Mouse (Mus musculus) CH12.LX (cell line): ENCODE results near the gene Golga7b. TPM values are rescaled to one million over a fixed set of nuclear protein-coding genes. Genes with fewer than 3 reads are reported as not detected.

Experiments
- DNase-seq: peaks from one replicate; pipeline ENCODE4 v3.0.0-alpha.2; 2013; ENCODE audit errors: extremely low read depth
- H3K27ac ChIP-seq: 2 replicates; pipeline ENCODE4 v1.5.1; 2012; ENCODE audit warnings: low read depth, mild to moderate bottlenecking, control low read depth, moderate library complexity; ENCODE audit not compliant: insufficient read depth
- H3K27me3 ChIP-seq: replicated peaks from 2 replicates; pipeline ENCODE3; 2012; ENCODE audit warnings: inconsistent platforms
- H3K36me3 ChIP-seq, 2 experiments: replicated peaks in 1 of 2; 2 replicates each; pipeline versions ENCODE3 to v1.6.1; 2012; ENCODE audit warnings: inconsistent platforms in 1 of 2, low read length in 1 of 2, mild to moderate bottlenecking in 1 of 2, mixed read lengths in 1 of 2, moderate library complexity in 1 of 2; ENCODE audit not compliant: control insufficient read depth in 1 of 2, insufficient read depth in 1 of 2
- H3K4me1 ChIP-seq, 2 experiments: 2 replicates each; pipeline ENCODE4 v1.6.1; 2012; ENCODE audit warnings: inconsistent platforms in 1 of 2, moderate library complexity in 1 of 2; ENCODE audit not compliant: insufficient read depth in 2 of 2, control insufficient read depth in 1 of 2
- H3K4me2 ChIP-seq: 2 replicates; pipeline ENCODE4 v1.6.1; 2012; ENCODE audit warnings: low read depth, mild to moderate bottlenecking, control low read depth; ENCODE audit not compliant: poor library complexity, insufficient read depth, severe bottlenecking
- H3K4me3 ChIP-seq, 3 experiments: fragments of 150-350 bp in 1 of 3; sonication (generic) in 1 of 3; replicated peaks in 1 of 3; 2 replicates each; pipeline versions ENCODE3 to v1.5.1; 2011 to 2012; ENCODE audit warnings: low read depth in 2 of 3, low read length in 2 of 3, mild to moderate bottlenecking in 2 of 3, moderate library complexity in 2 of 3, control low read depth in 1 of 3, improper control_type of control experiment in 1 of 3, inconsistent platforms in 1 of 3, mixed read lengths in 1 of 3; ENCODE audit not compliant: poor library complexity in 1 of 3
- H3K79me2 ChIP-seq: replicated peaks from 2 replicates; pipeline ENCODE4 v1.6.1; 2012; ENCODE audit warnings: mild to moderate bottlenecking, moderate library complexity; ENCODE audit not compliant: control insufficient read depth, poor library complexity, insufficient read depth, severe bottlenecking; ENCODE audit errors: extremely low read depth
- H3K9ac ChIP-seq: 2 replicates; pipeline ENCODE4 v1.6.1; 2012; ENCODE audit warnings: low read depth, mild to moderate bottlenecking, control low read depth, moderate library complexity; ENCODE audit not compliant: insufficient read depth
- H3K9me3 ChIP-seq: replicated peaks from 2 replicates; pipeline ENCODE3; 2012; ENCODE audit warnings: low read length, inconsistent platforms, mixed read lengths
- CTCF ChIP-seq, 2 experiments: IDR thresholded peaks in 1 of 2; conservative IDR thresholded peaks in 1 of 2; 2 replicates each; pipeline ENCODE4 v1.5.1; 2011 to 2012; ENCODE audit warnings: low read depth in 2 of 2, low read length in 2 of 2, improper control_type of control experiment in 1 of 2, inconsistent platforms in 1 of 2, mild to moderate bottlenecking in 1 of 2, moderate library complexity in 1 of 2
- E2F4 ChIP-seq: IDR thresholded peaks from 2 replicates; pipeline ENCODE4 v1.6.1; 2011; ENCODE audit warnings: low read depth, low read length, improper control_type of control experiment; ENCODE audit not compliant: insufficient replicate concordance
- EP300 ChIP-seq: IDR thresholded peaks from 2 replicates; pipeline ENCODE4 v1.6.1; 2011; ENCODE audit warnings: low read length, improper control_type of control experiment
- ETS1 ChIP-seq: conservative IDR thresholded peaks from 2 replicates; pipeline ENCODE4 v1.6.1; 2012; ENCODE audit warnings: low read depth, mild to moderate bottlenecking, inconsistent platforms, low read length, improper control_type of control experiment, moderate library complexity
- GABPA ChIP-seq: IDR thresholded peaks from 2 replicates; pipeline ENCODE4 v1.6.1; 2012; ENCODE audit warnings: low read depth, low read length, improper control_type of control experiment, inconsistent platforms; ENCODE audit not compliant: insufficient replicate concordance
- JUND ChIP-seq: conservative IDR thresholded peaks from 2 replicates; pipeline ENCODE4 v1.6.1; 2011; ENCODE audit warnings: low read depth, low read length, improper control_type of control experiment
- KAT2A ChIP-seq: IDR thresholded peaks from 2 replicates; pipeline ENCODE4 v1.6.1; 2012; ENCODE audit warnings: low read length, improper control_type of control experiment, inconsistent platforms; ENCODE audit not compliant: insufficient replicate concordance
- MAZ ChIP-seq: IDR thresholded peaks from 2 replicates; pipeline ENCODE4 v1.6.1; 2012; ENCODE audit warnings: low read depth, mild to moderate bottlenecking, inconsistent platforms, low read length, improper control_type of control experiment, moderate library complexity
- MEF2A ChIP-seq: IDR thresholded peaks from 2 replicates; pipeline ENCODE4 v1.6.1; 2014; ENCODE audit warnings: low read depth, mild to moderate bottlenecking, inconsistent platforms, low read length, improper control_type of control experiment, borderline replicate concordance
- MXI1 ChIP-seq: IDR thresholded peaks from 2 replicates; pipeline ENCODE4 v1.6.1; 2011; ENCODE audit warnings: mild to moderate bottlenecking, low read depth, low read length, improper control_type of control experiment
- NELFE ChIP-seq: IDR thresholded peaks from 2 replicates; pipeline ENCODE4 v1.6.1; 2011; ENCODE audit warnings: low read depth, low read length, improper control_type of control experiment
- NRF1 ChIP-seq: IDR thresholded peaks from 2 replicates; pipeline ENCODE4 v1.6.1; 2014; ENCODE audit warnings: low read depth, mild to moderate bottlenecking, inconsistent platforms, low read length, improper control_type of control experiment, moderate library complexity
- POLR2AphosphoS2 ChIP-seq: IDR thresholded peaks from 2 replicates; pipeline ENCODE4 v1.6.1; 2011; ENCODE audit warnings: low read depth, low read length, improper control_type of control experiment
- RAD21 ChIP-seq: IDR thresholded peaks from 2 replicates; pipeline ENCODE4 v1.6.1; 2011; ENCODE audit warnings: low read depth, mild to moderate bottlenecking, low read length, improper control_type of control experiment, moderate library complexity
- RCOR1 ChIP-seq: conservative IDR thresholded peaks from 2 replicates; pipeline ENCODE4 v1.6.1; 2012; ENCODE audit warnings: low read depth, mild to moderate bottlenecking, inconsistent platforms, low read length, improper control_type of control experiment
- SIN3A ChIP-seq: IDR thresholded peaks from 2 replicates; pipeline ENCODE4 v1.6.1; 2012; ENCODE audit warnings: low read length, improper control_type of control experiment, inconsistent platforms
- SMC3 ChIP-seq: IDR thresholded peaks from 2 replicates; pipeline ENCODE4 v1.6.1; 2011; ENCODE audit warnings: low read depth, low read length, improper control_type of control experiment
- UBTF ChIP-seq: IDR thresholded peaks from 2 replicates; pipeline ENCODE4 v1.6.1; 2012; ENCODE audit warnings: low read depth, mild to moderate bottlenecking, inconsistent platforms, low read length, improper control_type of control experiment, moderate library complexity
- USF2 ChIP-seq: conservative IDR thresholded peaks from 2 replicates; pipeline ENCODE4 v1.6.1; 2011; ENCODE audit warnings: low read depth, low read length, improper control_type of control experiment
- ZC3H11A ChIP-seq: IDR thresholded peaks from 2 replicates; pipeline ENCODE4 v1.6.1; 2012; ENCODE audit warnings: low read depth, mild to moderate bottlenecking, inconsistent platforms, low read length, improper control_type of control experiment
- ZKSCAN1 ChIP-seq: IDR thresholded peaks from 2 replicates; pipeline ENCODE4 v1.6.1; 2012; ENCODE audit warnings: low read depth, inconsistent platforms, low read length, improper control_type of control experiment, borderline replicate concordance
- dilution Hi-C: fragments of 300-500 bp; cut with MboI; formaldehyde crosslinking; loops from 2 replicates; pipeline ENCODE4 v1.14.3; 2020; ENCODE audit warnings: low sequenced_read_pairs; ENCODE audit not compliant: extremely low pct_unique_long_range_greater_than_20kb, extremely low pct_ligation_motif_present
- in situ Hi-C: fragments of 300-500 bp; cut with MboI; formaldehyde crosslinking; loops from 3 replicates; pipeline ENCODE4 v1.14.3; 2019; ENCODE audit warnings: low sequenced_read_pairs, low pct_ligation_motif_present, low pct_unique_long_range_greater_than_20kb, mixed read lengths
- polyA plus RNA-seq: library from polyadenylated mRNA; unstranded; fragments of >175 nt; gene quantifications from 2 replicates; pipeline ENCODE4 v1.2.1, GENCODE M21; 2012; ENCODE audit warnings: low read depth; ENCODE audit not compliant: insufficient read length
- total RNA-seq, 2 experiments: library from RNA; depleted of rRNA; stranded (reverse); fragments of 300-350 nt in 1 of 2; fragments of >200 nt in 1 of 2; gene quantifications; 2 replicates each; pipeline ENCODE4 v1.2.3; 2012 to 2014

The Golga7b gene
- total and polyA plus RNA-seq, 3 experiments = 0.07 to 0.19 (median 0.08) TPM

- in situ Hi-C loops = loop anchor here (10.0 kb wide), 1 partner anchor 339 kb away; no protein-coding TSS in a partner anchor
- Histone ChIP-seq H3K36me3 (no peaks in the 10 kb centered on the region), H3K27ac (no peak overlapping the region), H3K9me3 (no peaks in the 10 kb centered on the region), H3K4me2 (no peak overlapping the region), H3K79me2 (no peaks in the 10 kb centered on the region), H3K4me3 (no peak overlapping the region), H3K9ac (no peak overlapping the region), H3K27me3 (peaks cover 100% of the 10 kb centered on the region), H3K4me1 (no peaks in the 10 kb centered on the region)
- TF ChIP-seq E2F4 = no peak
- no peak for TF ChIP-seq ZC3H11A
- TF ChIP-seq MXI1 = no peak
- peak; percentile 83 for TF ChIP-seq RAD21
- TF ChIP-seq CTCF (conservative IDR thresholded peaks at IDR 0.05 in 1 of 2, IDR thresholded peaks at IDR 0.05 in 1 of 2; ENCODE audit: low read depth in 2 of 2, low read length in 2 of 2) = peak; percentile 78 to 91
- 0 out of 2 replicates have a peak, but pooled peaks have one; percentile 13 for TF ChIP-seq KAT2A
- TF ChIP-seq USF2 = no peak
- TF ChIP-seq NELFE = no peak
- no peak for TF ChIP-seq JUND
- no peak for TF ChIP-seq POLR2AphosphoS2
- TF ChIP-seq SMC3 = peak; percentile 70
- TF ChIP-seq RCOR1 = no peak
- TF ChIP-seq NRF1 = no peak
- dilution Hi-C loops = no loop called here
- DNase-seq = peak; percentile 70
Observed at GRCm38 (mm10) chr19:42315914-42316313, 68.5 kb downstream of the Golga7b start.

DNA sequence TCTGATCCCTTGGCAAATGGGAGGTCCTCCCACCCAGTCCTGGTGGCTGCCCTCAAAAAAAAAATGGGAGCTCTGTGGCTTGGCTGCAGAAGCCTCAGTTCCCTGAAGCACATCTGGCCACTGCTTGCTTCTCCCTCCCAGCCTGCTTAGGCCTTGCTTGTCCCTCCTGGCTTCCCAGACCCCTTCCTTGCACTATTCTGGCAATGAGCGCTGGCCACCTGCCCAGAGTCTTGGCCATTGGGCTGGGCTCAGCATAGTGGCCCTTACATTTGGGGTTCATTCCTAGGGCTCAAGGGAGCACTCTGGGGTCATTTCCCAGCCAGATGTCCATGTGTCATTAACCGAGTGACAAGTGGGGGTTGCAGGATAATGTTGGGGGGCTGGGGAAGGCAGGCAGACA lies 69.2 kb downstream of the Golga7b start:
- H3K9ac ChIP-seq = no peak overlapping the region
- in situ Hi-C loops (loop anchor here (10.0 kb wide), 1 partner anchor 338 kb away; no protein-coding TSS in a partner anchor), dilution Hi-C loops (no loop called here)
- no peaks in the 10 kb centered on the region for H3K4me1 ChIP-seq
- no peak for DNase-seq
- H3K27ac ChIP-seq = no peak overlapping the region
- no peaks in the 10 kb centered on the region for H3K79me2 ChIP-seq
- TF ChIP-seq GABPA (no peak), SIN3A (no peak), ZKSCAN1 (no peak), ZC3H11A (no peak), ETS1 (no peak), RAD21 (no peak), MEF2A (no peak), MAZ (no peak), KAT2A (no peak), UBTF (no peak), SMC3 (no peak), RCOR1 (no peak), EP300 (no peak)
- no peaks in the 10 kb centered on the region for H3K9me3 ChIP-seq
- no peak overlapping the region for H3K4me3 ChIP-seq
- H3K27me3 ChIP-seq = peaks cover 98% of the 10 kb centered on the region
- no peaks in the 10 kb centered on the region for H3K36me3 ChIP-seq
- no peak overlapping the region for H3K4me2 ChIP-seq
